Mouse (Mus musculus) lung, adult 2 months (tissue): ENCODE results near the gene Ccnt1. TPM values are rescaled to one million over a fixed set of nuclear protein-coding genes. Genes with fewer than 3 reads are reported as not detected.

Experiments
- DNase-seq: peaks from one replicate; pipeline ENCODE4 v3.0.0; 2022
- H3K4me1 ChIP-seq: fragments of 200-500 bp; 2 replicates; pipeline ENCODE4 v1.6.1; 2011; ENCODE audit warnings: low read length; ENCODE audit not compliant: control insufficient read depth, insufficient read depth
- H3K4me3 ChIP-seq: fragments of 200-500 bp; replicated peaks from 2 replicates; pipeline ENCODE3; 2011; ENCODE audit warnings: low read depth, mild to moderate bottlenecking, control low read depth, low read length; ENCODE audit errors: extremely low read depth
- CTCF ChIP-seq: fragments of 200-500 bp; IDR thresholded peaks from 2 replicates; pipeline ENCODE4 v1.5.1; 2011; ENCODE audit warnings: mild to moderate bottlenecking, low read length, control low read depth; ENCODE audit not compliant: insufficient read depth
- POLR2A ChIP-seq: fragments of 200-500 bp; IDR thresholded peaks from 2 replicates; pipeline ENCODE4 v1.6.1; 2011; ENCODE audit warnings: low read depth, mild to moderate bottlenecking, control low read depth, low read length, borderline replicate concordance; ENCODE audit errors: extremely low read depth
- WGBS: fragments of 180-500 bp; shearing (Covaris S2); methylation state at CpG from one replicate; pipeline ENCODE4 v1.1.7; 2018; 5-methylcytosine and 5-hydroxymethylcytosine counted together
- polyA plus RNA-seq: library from polyadenylated mRNA; depleted of rRNA; stranded (reverse); fragments of >200 nt; gene quantifications from 2 replicates; pipeline ENCODE4 v1.2.3, GENCODE M21; 2012; rRNA removed

The Ccnt1 gene
- polyA plus RNA-seq, 1 experiment: 13.0 TPM

- DNase-seq: no peak
- H3K4me3 ChIP-seq: no peak overlapping the region
- H3K4me1 ChIP-seq: no peaks in the 10 kb centered on the region
- 78% methylated on average over 17 of the region's 17 CpGs for WGBS
- TF ChIP-seq POLR2A (no peak), CTCF (no peak)
These were observed 73.1 kb downstream of the Ccnt1 start for GRCm38 (mm10) chr15:98497631-98498030.

- WGBS: 45% methylated on average over 4 of the region's 4 CpGs
- Histone ChIP-seq H3K4me1 (peaks cover 3% of the 10 kb centered on the region), H3K4me3 (no peak within 1 kb of the TSS)
- no peak for TF ChIP-seq POLR2A
- no peak for DNase-seq
These were observed 78.6 kb downstream of the Ccnt1 start, which contains the start of gene Olfr279 for GRCm38 (mm10) chr15:98492102-98492501. Gene Olfr279, plus strand, starts transcription at chr15:98492402.

GRCm38 (mm10) chr15:98491332-98491731 lies 79.4 kb downstream of the Ccnt1 start:
- TF ChIP-seq POLR2A (no peak), CTCF (no peak)
- DNase-seq: no peak
- Histone ChIP-seq H3K4me1 (peaks cover 3% of the 10 kb centered on the region), H3K4me3 (no peak overlapping the region)
- 27% methylated on average over 2 of the region's 2 CpGs for WGBS

Other genes with a start within 250 kb of the Ccnt1 start
- not detected in 2 replicates for gene Olfr284, start 229.9 kb downstream of the Ccnt1 start, polyA plus RNA-seq
- not detected in 2 replicates for gene Olfr283, start 190.0 kb downstream of the Ccnt1 start, polyA plus RNA-seq
- gene Olfr282, start 139.7 kb downstream of the Ccnt1 start, polyA plus RNA-seq: not detected in 2 replicates
- not detected in 2 replicates for gene Olfr281, start 118.3 kb downstream of the Ccnt1 start, polyA plus RNA-seq
- gene OR5BS1P, start 101.0 kb downstream of the Ccnt1 start, polyA plus RNA-seq: 0.03 and 0.05 TPM in 2 replicates
- 0.39 TPM in 1 of 2 replicates, not detected in the other for gene Lalba, start 88.2 kb downstream of the Ccnt1 start, polyA plus RNA-seq
- 0.12 and 0.13 TPM in 2 replicates for gene Olfr279, start 78.5 kb downstream of the Ccnt1 start, polyA plus RNA-seq
- gene Kansl2, start 36.7 kb downstream of the Ccnt1 start, polyA plus RNA-seq: 26.7 and 32.1 TPM in 2 replicates
- not detected in 2 replicates for gene 4930415O20Rik, start 81 bp upstream of the Ccnt1 start, polyA plus RNA-seq
- 52.3 and 62.8 TPM in 2 replicates for gene Adcy6, start 39.2 kb upstream of the Ccnt1 start, polyA plus RNA-seq
- 34.1 and 37.1 TPM in 2 replicates for gene Cacnb3, start 59.9 kb upstream of the Ccnt1 start, polyA plus RNA-seq
- 28.4 and 38.9 TPM in 2 replicates for gene Ddx23, start 92.0 kb upstream of the Ccnt1 start, polyA plus RNA-seq
- 19.6 and 23.6 TPM in 2 replicates for gene Rnd1, start 106.5 kb upstream of the Ccnt1 start, polyA plus RNA-seq
- 3.1 and 3.6 TPM in 2 replicates for gene Ccdc65, start 137.3 kb upstream of the Ccnt1 start, polyA plus RNA-seq
- 11.1 and 12.5 TPM in 2 replicates for gene Fkbp11, start 157.3 kb upstream of the Ccnt1 start, polyA plus RNA-seq
- gene Arf3, start 192.3 kb upstream of the Ccnt1 start, polyA plus RNA-seq: 110 and 166 TPM in 2 replicates
- gene Wnt10b, start 207.2 kb upstream of the Ccnt1 start, polyA plus RNA-seq: 21.8 and 37.4 TPM in 2 replicates
- gene Wnt1, start 218.9 kb upstream of the Ccnt1 start, polyA plus RNA-seq: not detected in 2 replicates
- 0.21 and 0.31 TPM in 2 replicates for gene Ddn, start 238.6 kb upstream of the Ccnt1 start, polyA plus RNA-seq